Mouse (Mus musculus) heart, embryonic 14.5 days (tissue): ENCODE results near the gene Slc16a13. TPM values are rescaled to one million over a fixed set of nuclear protein-coding genes. Genes with fewer than 3 reads are reported as not detected.
A peak's percentile ranks its signal among the peaks of the same experiment; 100 is the strongest.

Experiments
- ATAC-seq: fragments of 200-750 bp; cut with Nextera tagmentation; 2 replicates; pipeline ENCODE4 v1.8.0; 2017; ENCODE audit warnings: low read depth, moderate TSS enrichment; ENCODE audit not compliant: insufficient number of reproducible peaks, insufficient read depth, low FRiP score
- H3K27ac ChIP-seq, 2 experiments: fragments of 200-500 bp in 1 of 2; fragments of 300-500 bp in 1 of 2; sonication (generic) in 1 of 2; replicated peaks in 1 of 2; 2 replicates each; pipeline ENCODE4 v1.5.1; 2012 to 2014; ENCODE audit warnings: low read depth in 2 of 2, low read length in 2 of 2, control low read depth in 1 of 2, mild to moderate bottlenecking in 1 of 2, mixed read lengths in 1 of 2; ENCODE audit not compliant: control insufficient read depth in 1 of 2, insufficient read depth in 1 of 2
- H3K27me3 ChIP-seq: fragments of 300-500 bp; sonication (generic); 2 replicates; pipeline ENCODE4 v1.6.1; 2014; ENCODE audit warnings: mild to moderate bottlenecking, low read length, control low read depth; ENCODE audit not compliant: control insufficient read depth, insufficient read depth
- H3K36me3 ChIP-seq: fragments of 300-500 bp; sonication (generic); 2 replicates; pipeline ENCODE4 v1.6.1; 2014; ENCODE audit warnings: mild to moderate bottlenecking, control low read depth, low read length, mixed read lengths; ENCODE audit not compliant: control insufficient read depth, insufficient read depth
- H3K4me1 ChIP-seq, 2 experiments: fragments of 200-500 bp in 1 of 2; fragments of 300-500 bp in 1 of 2; sonication (generic) in 1 of 2; 2 replicates each; pipeline ENCODE4 v1.6.1; 2012 to 2014; ENCODE audit warnings: low read length in 2 of 2, control low read depth in 1 of 2, mixed read lengths in 1 of 2; ENCODE audit not compliant: control insufficient read depth in 2 of 2, insufficient read depth in 2 of 2
- H3K4me2 ChIP-seq: fragments of 300-500 bp; sonication (generic); 2 replicates; pipeline ENCODE4 v1.6.1; 2014; ENCODE audit warnings: mild to moderate bottlenecking, low read length
- H3K4me3 ChIP-seq, 2 experiments: fragments of 200-500 bp in 1 of 2; fragments of 300-500 bp in 1 of 2; sonication (generic) in 1 of 2; 2 replicates each; pipeline ENCODE4 v1.5.1; 2012 to 2014; ENCODE audit warnings: low read length in 2 of 2, mild to moderate bottlenecking in 2 of 2, control low read depth in 1 of 2, low read depth in 1 of 2, moderate library complexity in 1 of 2; ENCODE audit not compliant: control insufficient read depth in 1 of 2, insufficient read depth in 1 of 2
- H3K9ac ChIP-seq: fragments of 300-500 bp; sonication (generic); 2 replicates; pipeline ENCODE4 v1.6.1; 2014; ENCODE audit warnings: mild to moderate bottlenecking, low read length
- H3K9me3 ChIP-seq: fragments of 300-500 bp; sonication (generic); 2 replicates; pipeline ENCODE4 v1.6.1; 2016; ENCODE audit warnings: low read length, control low read depth; ENCODE audit not compliant: control insufficient read depth
- WGBS: fragments of 180-500 bp; shearing (Covaris S2); extraction: QIAGEN DNeasy Blood & Tissue Kit; methylation state at CpG from one replicate; pipeline ENCODE4 v1.1.7; 2014; 5-methylcytosine and 5-hydroxymethylcytosine counted together
- polyA plus RNA-seq: library from polyadenylated mRNA; unstranded; fragments of >200 nt; fragmentation: Nextera tagmentation; extraction: Ambion mirVana; gene quantifications from 2 replicates; pipeline ENCODE4 v1.2.1, GENCODE M21; 2014

Gene Slc16a13
- polyA plus RNA-seq, 1 experiment from 2014 or later = 6.4 TPM

DNA sequence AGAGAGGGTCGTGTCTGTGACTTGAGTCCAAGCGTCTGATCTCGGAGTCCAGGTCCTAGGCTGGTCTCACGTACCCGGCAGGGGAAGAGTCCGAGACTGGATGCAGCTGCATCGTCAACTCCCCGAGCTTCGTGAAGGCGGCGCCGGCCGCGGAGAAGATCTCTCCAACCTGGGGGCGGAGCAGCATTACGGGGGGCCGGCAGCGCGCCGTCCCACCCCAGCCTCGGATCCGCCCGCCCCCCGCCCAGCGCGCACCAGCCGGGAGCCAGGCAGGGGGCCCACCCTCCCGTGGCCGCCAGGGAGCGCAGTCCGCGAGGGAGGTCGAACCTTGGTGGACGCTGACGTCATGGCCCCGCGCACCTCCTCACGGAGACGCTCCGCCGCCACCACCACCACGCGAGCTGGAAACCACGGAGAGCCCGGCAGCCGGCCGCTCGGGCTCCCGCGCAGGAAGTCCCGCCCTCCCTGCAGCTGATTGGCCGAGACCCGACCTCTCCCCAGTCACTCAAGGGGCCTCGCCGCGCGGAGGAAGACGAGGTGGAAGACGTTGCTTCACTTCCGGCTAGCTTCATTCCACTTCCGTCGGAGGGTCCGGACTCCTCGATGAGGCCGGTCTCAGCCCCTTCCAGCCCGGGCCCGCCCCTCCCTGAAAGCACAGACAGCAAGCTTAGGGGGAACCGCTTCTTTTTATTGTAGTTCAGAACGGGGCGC is 16.7 kb upstream of the Slc16a13 start, which contains the start of gene 0610010K14Rik:
TSS of gene 0610010K14Rik (minus strand) at position 458 of the 711 bp plus-strand sequence.
- Histone ChIP-seq H3K4me2 (peak within 1 kb of the TSS; percentile 86), H3K4me3 (peak within 1 kb of the TSS; percentile 63 to 88), H3K4me1 (peaks cover 8 to 29% of the 10 kb centered on the region in 2 experiments), H3K9ac (peak within 1 kb of the TSS; percentile 87), H3K27me3 (no peaks in the 10 kb centered on the region), H3K36me3 (peaks cover 14% of the 10 kb centered on the region), H3K9me3 (no peaks in the 10 kb centered on the region), H3K27ac (peak within 1 kb of the TSS; percentile 82 to 89)
- peak; percentile 91 for ATAC-seq
- WGBS = under 1% methylated on average over 68 of the region's 70 CpGs

DNA sequence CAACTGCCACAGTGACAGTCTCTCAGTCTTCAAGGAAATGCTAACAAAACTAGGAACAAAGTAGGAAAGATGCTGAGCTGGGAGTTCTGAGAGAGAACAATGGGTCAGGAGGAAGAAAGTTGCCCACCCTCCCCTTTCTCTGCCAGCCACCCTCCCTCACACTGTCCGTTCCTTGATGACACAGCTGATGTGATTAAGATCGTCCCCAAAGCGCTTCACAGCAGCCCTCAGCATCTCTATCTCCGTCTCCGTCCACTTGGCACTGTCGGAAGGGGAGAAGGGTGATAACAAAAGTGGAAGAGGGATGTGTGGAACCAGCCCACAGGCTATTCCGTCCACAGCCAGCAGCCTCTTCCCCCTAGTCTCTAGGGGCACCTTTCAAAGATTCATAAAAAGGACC is 15.9 kb upstream of the Slc16a13 start:
- Histone ChIP-seq H3K27ac (peak overlapping the region; percentile 65 to 89; a peak in 3 of 4 replicates), H3K4me3 (peak overlapping the region; percentile 21 to 88), H3K27me3 (no peaks in the 10 kb centered on the region), H3K4me2 (peak overlapping the region; percentile 86), H3K4me1 (peaks cover 10 to 35% of the 10 kb centered on the region in 2 experiments), H3K9me3 (no peaks in the 10 kb centered on the region), H3K9ac (peak overlapping the region; percentile 87), H3K36me3 (peaks cover 14% of the 10 kb centered on the region)
- 7% methylated on average over 7 of the region's 7 CpGs for WGBS
- ATAC-seq = no peak

DNA sequence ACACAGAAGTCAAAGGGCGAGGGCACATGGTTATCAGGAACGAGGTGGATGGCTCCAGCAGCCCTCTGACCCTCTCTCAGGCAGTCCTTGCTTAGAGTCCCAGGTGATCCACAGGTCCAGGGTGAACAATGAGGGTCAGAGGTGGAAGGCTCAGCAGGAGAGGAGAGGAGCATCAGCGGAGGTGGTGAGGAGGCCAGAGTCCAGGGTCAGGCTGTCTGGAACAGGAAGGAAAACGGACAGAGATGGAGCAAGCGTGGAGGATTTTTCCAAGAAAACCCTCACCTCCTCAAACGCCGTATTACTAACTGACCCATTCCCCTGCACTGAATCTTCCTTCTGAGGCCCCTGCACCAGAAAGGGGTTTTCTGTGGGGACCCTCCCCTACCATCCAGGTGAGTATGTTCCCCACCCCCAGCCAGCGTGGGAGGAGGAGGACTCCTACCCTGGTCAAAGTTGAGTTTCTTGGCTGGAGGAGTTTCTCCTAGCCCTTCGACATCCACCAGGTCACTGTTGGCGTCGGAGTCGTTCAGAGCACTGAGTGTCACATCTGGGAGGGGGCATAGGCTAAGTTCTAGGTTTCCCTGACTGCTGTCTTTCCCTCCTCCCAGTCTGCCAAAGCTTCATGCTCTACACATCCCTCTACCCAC is 14.5 kb upstream of the Slc16a13 start:
- Histone ChIP-seq H3K4me2 (no peak overlapping the region), H3K9me3 (no peaks in the 10 kb centered on the region), H3K27ac (no peak overlapping the region), H3K36me3 (peaks cover 14% of the 10 kb centered on the region), H3K4me3 (no peak overlapping the region), H3K4me1 (peaks cover 8 to 34% of the 10 kb centered on the region in 2 experiments), H3K9ac (no peak overlapping the region), H3K27me3 (no peaks in the 10 kb centered on the region)
- no peak for ATAC-seq
- 92% methylated on average over 12 of the region's 12 CpGs for WGBS

DNA sequence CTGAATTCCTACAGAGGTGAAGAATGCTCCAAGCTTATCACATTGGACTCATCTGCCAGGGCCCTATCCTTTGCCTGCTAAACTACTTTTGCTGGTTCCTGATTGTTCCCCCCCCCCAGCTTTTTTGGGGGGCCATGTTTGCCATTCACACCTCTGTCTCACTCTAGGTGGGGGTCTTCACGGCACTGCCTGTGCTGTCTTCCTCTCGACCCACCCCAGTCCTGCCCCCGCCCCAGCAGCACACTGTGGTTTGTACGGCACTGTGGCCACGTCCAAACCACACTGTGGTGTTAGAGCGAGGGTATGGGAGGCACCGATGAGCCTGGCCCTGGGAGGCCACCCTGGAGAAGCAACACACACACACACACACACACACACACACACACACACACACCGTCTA is 13.6 kb upstream of the Slc16a13 start:
- Histone ChIP-seq H3K4me2 (no peak overlapping the region), H3K4me1 (peaks cover 8 to 38% of the 10 kb centered on the region in 2 experiments), H3K9me3 (no peaks in the 10 kb centered on the region), H3K36me3 (peaks cover 14% of the 10 kb centered on the region), H3K27ac (no peak overlapping the region), H3K4me3 (no peak overlapping the region), H3K9ac (no peak overlapping the region), H3K27me3 (peaks cover 8% of the 10 kb centered on the region)
- no peak for ATAC-seq
- 84% methylated on average over 8 of the region's 8 CpGs for WGBS

DNA sequence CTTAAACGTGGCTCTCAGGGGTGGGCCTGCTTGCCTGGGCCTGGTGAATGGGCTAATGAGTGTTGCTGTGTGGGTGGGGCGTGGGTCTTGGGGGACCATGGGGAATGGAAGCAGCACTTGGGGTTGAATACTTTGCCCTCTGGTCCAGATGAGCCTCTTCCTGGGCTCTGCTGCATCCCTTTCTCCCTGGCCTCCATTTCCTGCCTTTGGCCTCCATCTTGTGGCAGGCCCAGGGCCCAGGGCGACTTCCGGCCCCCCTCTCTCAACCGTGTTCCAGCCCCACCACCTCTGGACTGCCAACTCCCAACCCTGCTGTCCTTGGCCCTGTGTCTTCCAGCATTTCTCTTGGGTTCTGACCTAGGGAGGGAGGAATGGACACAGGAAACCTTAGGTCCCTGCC is 13.2 kb upstream of the Slc16a13 start:
- H3K27me3 ChIP-seq = peaks cover 12% of the 10 kb centered on the region
- peaks cover 14% of the 10 kb centered on the region for H3K36me3 ChIP-seq
- no peak for ATAC-seq
- no peak overlapping the region for H3K4me2 ChIP-seq
- peaks cover 10 to 43% of the 10 kb centered on the region in 2 experiments for H3K4me1 ChIP-seq
- WGBS = 57% methylated on average over 5 of the region's 5 CpGs
- peak overlapping the region; percentile 8; the same call in 1 of the 2 replicates for H3K9ac ChIP-seq
- no peak overlapping the region for H3K27ac ChIP-seq
- H3K4me3 ChIP-seq = no peak overlapping the region
- H3K9me3 ChIP-seq = no peaks in the 10 kb centered on the region

DNA sequence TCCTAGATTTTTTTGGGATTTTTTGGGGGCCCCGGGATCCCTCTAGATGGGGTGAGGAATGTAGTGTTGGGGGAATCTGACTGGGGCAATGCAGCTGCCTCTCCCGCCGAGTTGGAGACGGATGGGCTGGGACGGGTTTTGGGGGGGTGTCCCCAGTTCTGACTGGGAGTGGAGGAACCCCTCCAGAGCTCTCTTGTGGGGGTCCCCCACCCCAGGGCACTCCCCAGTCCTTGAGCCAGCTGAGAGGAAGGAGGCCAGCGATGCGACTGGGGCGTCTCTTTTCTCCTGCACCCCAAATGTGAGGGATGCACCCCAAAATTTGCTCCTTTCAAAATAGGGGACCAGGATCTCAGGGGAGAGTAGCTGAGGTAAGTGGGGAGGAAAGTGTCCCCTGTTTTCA is 12.2 kb upstream of the Slc16a13 start:
- Histone ChIP-seq H3K4me3 (peak overlapping the region; percentile 46 to 59; a peak in 3 of 4 replicates), H3K9me3 (no peaks in the 10 kb centered on the region), H3K36me3 (peaks cover 14% of the 10 kb centered on the region), H3K27me3 (peaks cover 23% of the 10 kb centered on the region), H3K4me1 (peaks cover 11 to 40% of the 10 kb centered on the region in 2 experiments), H3K9ac (peak overlapping the region; percentile 75), H3K27ac (no peak overlapping the region), H3K4me2 (peak overlapping the region; percentile 72)
- ATAC-seq = no peak
- WGBS = 35% methylated on average over 8 of the region's 8 CpGs

DNA sequence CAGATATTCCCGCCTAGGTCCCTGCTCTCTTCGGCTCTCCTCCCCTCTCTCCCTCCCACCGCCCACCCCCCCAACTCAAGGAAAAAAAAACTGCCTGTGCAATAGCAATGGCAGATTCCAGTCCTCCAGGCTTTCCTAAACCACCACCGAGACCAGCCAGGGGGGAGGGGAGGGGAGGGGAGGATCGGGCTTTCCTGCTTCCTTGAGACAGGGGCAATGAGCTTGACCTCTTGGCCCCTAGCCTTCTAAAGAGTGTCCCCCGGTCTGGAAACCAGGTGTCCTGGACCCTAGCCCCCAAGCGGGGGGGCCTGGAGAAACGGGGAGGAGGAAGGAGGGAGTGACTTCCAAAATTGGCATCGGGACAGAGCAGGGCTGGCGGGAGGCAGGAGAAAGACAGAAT is 11.7 kb upstream of the Slc16a13 start:
- peak overlapping the region; percentile 46 to 59 for H3K4me3 ChIP-seq
- no peaks in the 10 kb centered on the region for H3K9me3 ChIP-seq
- H3K4me2 ChIP-seq = peak overlapping the region; percentile 72
- H3K27me3 ChIP-seq = peaks cover 27% of the 10 kb centered on the region
- peak overlapping the region in 1 of 2 experiments; percentile 24; a peak in 1 of 4 replicates for H3K27ac ChIP-seq
- no peak for ATAC-seq
- H3K4me1 ChIP-seq = peaks cover 12 to 40% of the 10 kb centered on the region in 2 experiments
- H3K36me3 ChIP-seq = peaks cover 16% of the 10 kb centered on the region
- 5% methylated on average over 8 of the region's 10 CpGs for WGBS
- H3K9ac ChIP-seq = peak overlapping the region; percentile 75
